Mouse (Mus musculus) limb, embryonic 10.5 days (tissue): ENCODE results near the gene Pdlim5. TPM values are rescaled to one million over a fixed set of nuclear protein-coding genes. Genes with fewer than 3 reads are reported as not detected.
A peak's percentile ranks its signal among the peaks of the same experiment; 100 is the strongest.

ENCODE experiments used
- DNase-seq: peaks from one replicate; pipeline ENCODE4 v3.0.0-alpha.2; 2017; ENCODE audit warnings: low spot score
- H3K27ac ChIP-seq: fragments of 300-500 bp; sonication (generic); 2 replicates; pipeline ENCODE4 v1.5.1; 2016; ENCODE audit warnings: mild to moderate bottlenecking
- H3K27me3 ChIP-seq: fragments of 300-500 bp; sonication (generic); 2 replicates; pipeline ENCODE4 v1.6.1; 2016; ENCODE audit warnings: low read depth, mild to moderate bottlenecking; ENCODE audit not compliant: poor library complexity, severe bottlenecking
- H3K36me3 ChIP-seq: fragments of 300-500 bp; sonication (generic); 2 replicates; pipeline ENCODE4 v1.6.1; 2016; ENCODE audit warnings: mild to moderate bottlenecking, moderate library complexity
- H3K4me1 ChIP-seq: fragments of 300-500 bp; sonication (generic); 2 replicates; pipeline ENCODE4 v1.6.1; 2016
- H3K4me3 ChIP-seq: fragments of 300-500 bp; sonication (generic); 2 replicates; pipeline ENCODE4 v1.5.1; 2016; ENCODE audit warnings: mild to moderate bottlenecking, moderate library complexity
- H3K9me3 ChIP-seq: fragments of 300-500 bp; sonication (generic); replicated peaks from 2 replicates; pipeline ENCODE4 v1.6.1; 2016; ENCODE audit warnings: mild to moderate bottlenecking
- WGBS: fragments of 180-500 bp; shearing (Covaris S2); methylation state at CpG from one replicate; pipeline ENCODE4 v1.1.7; 2016; 5-methylcytosine and 5-hydroxymethylcytosine counted together
- polyA plus RNA-seq: library from polyadenylated mRNA; unstranded; fragments of >200 nt; fragmentation: Nextera tagmentation; extraction: Ambion mirVana; gene quantifications from 2 replicates; pipeline ENCODE4 v1.2.1, GENCODE M21; 2016

Gene Pdlim5
- polyA plus RNA-seq, 1 experiment from 2014 or later = 14.1 TPM

GRCm38 (mm10) chr3:142276506-142276905 is 119.0 kb downstream of the Pdlim5 start:
- WGBS = 82% methylated on average over 3 of the region's 3 CpGs
- DNase-seq = no peak
- no peaks in the 10 kb centered on the region for H3K36me3 ChIP-seq
- H3K27me3 ChIP-seq = peaks cover 21% of the 10 kb centered on the region; the same call in 1 of the 2 replicates
- no peak overlapping the region for H3K4me3 ChIP-seq
- H3K9me3 ChIP-seq = no peaks in the 10 kb centered on the region
- peaks cover 19% of the 10 kb centered on the region for H3K4me1 ChIP-seq
- no peak overlapping the region for H3K27ac ChIP-seq

- H3K9me3 ChIP-seq = no peaks in the 10 kb centered on the region
- no peak overlapping the region for H3K27ac ChIP-seq
- 8% methylated on average over 1 of the region's 1 CpGs for WGBS
- peaks cover 23% of the 10 kb centered on the region; the same call in 1 of the 2 replicates for H3K27me3 ChIP-seq
- DNase-seq = no peak
- H3K36me3 ChIP-seq = no peaks in the 10 kb centered on the region
- no peak overlapping the region for H3K4me3 ChIP-seq
- H3K4me1 ChIP-seq = peaks cover 17% of the 10 kb centered on the region
Measured at GRCm38 (mm10) chr3:142274993-142275392, 120.5 kb downstream of the Pdlim5 start.

- no peak for DNase-seq
- Histone ChIP-seq H3K9me3 (no peaks in the 10 kb centered on the region), H3K27me3 (peaks cover 27% of the 10 kb centered on the region; the same call in 1 of the 2 replicates), H3K36me3 (no peaks in the 10 kb centered on the region), H3K27ac (no peak overlapping the region), H3K4me3 (no peak overlapping the region), H3K4me1 (peaks cover 17% of the 10 kb centered on the region)
- 88% methylated on average over 3 of the region's 3 CpGs for WGBS
Measured at GRCm38 (mm10) chr3:142274451-142274850, 121.0 kb downstream of the Pdlim5 start.

GRCm38 (mm10) chr3:142273265-142273664 is 122.2 kb downstream of the Pdlim5 start:
- Histone ChIP-seq H3K4me1 (peaks cover 17% of the 10 kb centered on the region), H3K36me3 (no peaks in the 10 kb centered on the region), H3K27me3 (peaks cover 27% of the 10 kb centered on the region; the same call in 1 of the 2 replicates), H3K4me3 (no peak overlapping the region), H3K9me3 (no peaks in the 10 kb centered on the region), H3K27ac (no peak overlapping the region)
- 90% methylated on average over 6 of the region's 6 CpGs for WGBS
- no peak for DNase-seq

GRCm38 (mm10) chr3:142256371-142256770 is 139.1 kb downstream of the Pdlim5 start:
- no peak for DNase-seq
- WGBS = 41% methylated on average over 2 of the region's 2 CpGs
- H3K27ac ChIP-seq = no peak overlapping the region
- H3K27me3 ChIP-seq = peaks cover 31% of the 10 kb centered on the region
- H3K9me3 ChIP-seq = no peaks in the 10 kb centered on the region
- no peak overlapping the region for H3K4me3 ChIP-seq
- peaks cover 15% of the 10 kb centered on the region; the same call in 1 of the 2 replicates for H3K4me1 ChIP-seq
- no peaks in the 10 kb centered on the region for H3K36me3 ChIP-seq

DNA sequence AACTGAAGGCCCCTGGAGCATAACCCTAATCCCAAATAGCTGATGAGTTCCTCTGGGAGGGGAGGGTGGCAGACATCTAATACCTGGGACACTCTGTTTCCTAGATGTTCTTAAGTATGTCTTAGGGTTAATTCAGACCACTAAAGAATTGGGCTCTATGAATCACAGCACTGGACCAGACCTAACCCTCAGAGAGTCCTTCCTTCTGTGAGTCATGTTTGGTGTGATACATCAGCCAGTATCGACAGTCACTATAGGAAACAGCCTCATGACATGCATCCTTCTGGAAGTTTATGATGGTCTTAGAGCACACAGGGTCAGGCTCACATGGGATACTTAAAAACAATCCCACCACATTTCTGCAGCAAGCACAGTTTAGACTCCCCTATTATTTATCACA is 143.4 kb downstream of the Pdlim5 start:
- Histone ChIP-seq H3K27ac (no peak overlapping the region), H3K36me3 (no peaks in the 10 kb centered on the region), H3K4me1 (peaks cover 15% of the 10 kb centered on the region; the same call in 1 of the 2 replicates), H3K27me3 (peaks cover 35% of the 10 kb centered on the region), H3K4me3 (no peak overlapping the region), H3K9me3 (no peaks in the 10 kb centered on the region)
- 86% methylated on average over 1 of the region's 1 CpGs for WGBS
- no peak for DNase-seq

DNA sequence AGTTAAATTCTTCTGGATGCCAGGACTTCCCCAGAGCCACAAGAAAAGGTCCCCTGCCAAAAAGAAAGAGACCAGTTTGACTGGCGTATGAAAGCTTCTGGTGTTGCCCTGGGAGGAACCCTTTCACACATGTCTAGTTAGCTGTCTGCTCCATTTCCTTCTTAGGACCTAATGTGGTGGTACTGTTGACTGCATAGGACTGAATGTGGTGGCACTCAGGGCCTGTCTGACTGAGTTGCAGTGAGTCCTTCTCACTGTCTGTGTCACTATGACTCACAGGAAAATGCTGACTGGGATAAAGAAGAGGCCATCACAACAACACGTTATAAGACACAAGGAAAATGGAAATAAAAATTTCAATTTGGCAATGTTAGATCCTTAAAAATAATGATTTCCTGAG is 146.0 kb downstream of the Pdlim5 start:
- DNase-seq = no peak
- no peaks in the 10 kb centered on the region for H3K9me3 ChIP-seq
- 0 out of 2 replicates have a peak, but pooled peaks cover 4% of the 10 kb centered on the region for H3K4me1 ChIP-seq
- H3K4me3 ChIP-seq = no peak overlapping the region
- no peak overlapping the region for H3K27ac ChIP-seq
- WGBS = 95% methylated on average over 2 of the region's 2 CpGs
- H3K36me3 ChIP-seq = no peaks in the 10 kb centered on the region
- H3K27me3 ChIP-seq = peaks cover 55% of the 10 kb centered on the region

DNA sequence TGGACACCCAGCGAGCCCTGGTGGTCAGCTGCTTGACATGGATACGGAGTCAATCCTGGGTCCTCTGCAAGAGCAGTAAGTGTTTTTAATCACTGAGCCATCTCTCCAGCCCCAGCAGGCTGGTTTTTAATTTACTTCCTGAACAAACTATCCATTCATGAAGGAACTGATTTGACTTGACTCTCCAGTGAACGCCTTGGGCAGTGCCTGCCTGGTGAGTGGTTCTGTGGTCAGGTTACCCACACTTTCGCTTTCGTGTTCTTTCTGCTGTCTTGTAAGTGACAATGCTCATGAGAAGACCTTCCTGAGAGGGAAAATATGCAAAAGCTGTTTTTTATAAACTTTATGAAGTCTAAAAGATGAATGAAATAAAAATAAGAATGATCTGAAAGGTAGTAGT is 152.2 kb downstream of the Pdlim5 start:
- DNase-seq = no peak
- WGBS = 80% methylated on average over 5 of the region's 5 CpGs
- no peak overlapping the region for H3K27ac ChIP-seq
- no peak overlapping the region for H3K4me3 ChIP-seq
- H3K4me1 ChIP-seq = peaks cover 27% of the 10 kb centered on the region
- no peaks in the 10 kb centered on the region for H3K9me3 ChIP-seq
- peaks cover 61% of the 10 kb centered on the region for H3K27me3 ChIP-seq
- H3K36me3 ChIP-seq = no peaks in the 10 kb centered on the region

DNA sequence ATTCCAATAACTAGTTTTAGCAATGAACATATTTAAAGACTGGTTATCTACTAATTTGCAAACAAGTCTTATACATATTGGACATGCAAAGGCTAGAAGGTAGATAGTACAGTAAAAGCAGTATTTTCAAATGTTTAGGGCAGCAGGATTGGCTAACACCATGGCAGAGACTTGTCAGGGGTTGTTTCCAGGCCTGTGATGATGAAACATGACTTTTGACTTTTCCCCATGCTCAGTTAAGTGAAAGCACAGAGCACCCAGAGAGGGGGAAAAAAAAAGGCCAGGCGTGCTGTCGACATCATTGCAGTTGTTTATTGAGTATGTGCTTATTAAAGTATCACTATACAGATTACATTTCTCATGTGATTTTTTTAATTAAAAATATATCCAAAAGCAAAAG is 156.2 kb downstream of the Pdlim5 start:
- H3K9me3 ChIP-seq = no peaks in the 10 kb centered on the region
- no peak overlapping the region for H3K27ac ChIP-seq
- WGBS = 81% methylated on average over 2 of the region's 2 CpGs
- peak; percentile 9 for DNase-seq
- H3K4me1 ChIP-seq = peaks cover 41% of the 10 kb centered on the region
- no peak overlapping the region for H3K4me3 ChIP-seq
- peaks cover 71% of the 10 kb centered on the region for H3K27me3 ChIP-seq
- H3K36me3 ChIP-seq = no peaks in the 10 kb centered on the region

GRCm38 (mm10) chr3:142238260-142239046 is 157.0 kb downstream of the Pdlim5 start:
- H3K9me3 ChIP-seq = no peaks in the 10 kb centered on the region
- peaks cover 73% of the 10 kb centered on the region for H3K27me3 ChIP-seq
- H3K4me1 ChIP-seq = peaks cover 49% of the 10 kb centered on the region
- no peaks in the 10 kb centered on the region for H3K36me3 ChIP-seq
- DNase-seq = peak; percentile 55
- H3K4me3 ChIP-seq = no peak overlapping the region
- WGBS = 23% methylated on average over 10 of the region's 10 CpGs
- H3K27ac ChIP-seq = no peak overlapping the region

DNA sequence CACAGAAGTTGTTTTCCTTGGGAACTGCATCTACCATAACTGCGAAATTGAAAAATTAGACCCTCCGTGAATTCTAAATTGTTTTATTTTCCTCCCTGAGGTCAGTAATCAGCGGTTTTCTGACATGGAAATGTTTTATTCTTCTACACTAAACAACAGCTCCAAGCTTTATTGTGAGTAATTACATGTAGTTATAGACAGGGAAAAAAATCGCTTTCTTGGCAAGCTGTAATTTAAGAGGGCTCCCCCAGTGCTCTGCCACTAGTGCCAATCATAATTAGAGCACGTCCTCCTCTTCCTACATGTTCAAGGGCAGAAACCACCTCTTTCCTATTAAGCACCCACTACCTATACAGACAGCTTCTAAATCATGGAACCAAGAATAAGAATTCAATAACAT is 157.9 kb downstream of the Pdlim5 start:
- WGBS = 68% methylated on average over 5 of the region's 5 CpGs
- Histone ChIP-seq H3K36me3 (no peaks in the 10 kb centered on the region), H3K4me3 (no peak overlapping the region), H3K27ac (no peak overlapping the region), H3K4me1 (peaks cover 50% of the 10 kb centered on the region), H3K27me3 (peaks cover 76% of the 10 kb centered on the region), H3K9me3 (no peaks in the 10 kb centered on the region)
- DNase-seq = no peak

DNA sequence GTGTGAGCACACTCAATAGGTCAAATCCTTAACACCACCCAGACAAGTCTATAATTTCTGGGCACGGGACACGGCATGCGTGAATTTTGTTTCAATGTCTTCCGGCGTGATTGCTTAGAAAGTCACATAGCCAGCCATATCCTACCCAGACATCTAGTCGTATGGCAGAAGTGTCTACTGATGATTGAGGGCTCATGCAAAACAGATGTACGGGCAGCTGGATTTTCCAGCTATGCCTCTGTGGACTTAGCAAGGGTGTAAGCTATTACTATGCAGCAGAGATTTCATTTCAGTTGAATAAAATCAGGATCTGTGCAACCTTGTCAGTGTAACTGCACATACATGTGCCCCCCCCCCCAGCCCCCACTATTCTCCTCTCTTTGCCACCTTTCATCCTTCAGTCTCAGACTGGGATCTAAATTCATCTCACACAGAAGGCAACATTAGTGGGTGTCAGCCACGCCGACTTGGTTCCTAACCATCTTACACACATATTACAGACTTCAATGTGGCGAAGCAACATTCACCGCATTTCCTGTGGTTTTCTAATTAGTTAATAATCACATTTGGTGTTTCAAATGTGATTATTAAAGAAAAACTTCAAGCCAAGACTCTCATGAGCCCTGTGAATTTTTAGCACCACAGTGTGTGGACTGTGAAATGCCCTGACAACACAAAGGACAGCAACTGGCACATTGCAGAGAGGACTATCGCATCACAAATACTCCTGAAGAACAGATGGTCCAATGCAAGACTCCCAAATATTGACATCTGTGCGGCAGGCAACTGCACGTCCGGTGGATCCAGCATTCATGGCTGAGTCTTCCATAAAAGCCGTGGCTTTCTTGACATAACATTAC is 161.7 kb downstream of the Pdlim5 start:
- 73% methylated on average over 16 of the region's 16 CpGs for WGBS
- Histone ChIP-seq H3K4me3 (no peak overlapping the region), H3K27ac (no peak overlapping the region), H3K9me3 (no peaks in the 10 kb centered on the region), H3K27me3 (peaks cover 84% of the 10 kb centered on the region), H3K36me3 (no peaks in the 10 kb centered on the region), H3K4me1 (peaks cover 35% of the 10 kb centered on the region)
- peak; percentile 29 for DNase-seq

GRCm38 (mm10) chr3:142228665-142229064 is 166.8 kb downstream of the Pdlim5 start:
- H3K4me3 ChIP-seq = no peak overlapping the region
- WGBS = 91% methylated on average over 7 of the region's 7 CpGs
- H3K27ac ChIP-seq = no peak overlapping the region
- peak; percentile 29 for DNase-seq
- peaks cover 32% of the 10 kb centered on the region for H3K4me1 ChIP-seq
- H3K27me3 ChIP-seq = peaks cover 90% of the 10 kb centered on the region
- H3K9me3 ChIP-seq = no peaks in the 10 kb centered on the region
- no peaks in the 10 kb centered on the region for H3K36me3 ChIP-seq
